Mouse (Mus musculus): ENCODE measurements around the gene Gdpd2. TPM values are rescaled to one million over a fixed set of nuclear protein-coding genes. Genes with fewer than 3 reads are reported as not detected.

Gdpd2 gene
- 0.83 and 1.3 TPM in 2 replicates for polyA plus RNA-seq (2015; fragmentation: Nextera tagmentation; extraction: Ambion mirVana)

DNA sequence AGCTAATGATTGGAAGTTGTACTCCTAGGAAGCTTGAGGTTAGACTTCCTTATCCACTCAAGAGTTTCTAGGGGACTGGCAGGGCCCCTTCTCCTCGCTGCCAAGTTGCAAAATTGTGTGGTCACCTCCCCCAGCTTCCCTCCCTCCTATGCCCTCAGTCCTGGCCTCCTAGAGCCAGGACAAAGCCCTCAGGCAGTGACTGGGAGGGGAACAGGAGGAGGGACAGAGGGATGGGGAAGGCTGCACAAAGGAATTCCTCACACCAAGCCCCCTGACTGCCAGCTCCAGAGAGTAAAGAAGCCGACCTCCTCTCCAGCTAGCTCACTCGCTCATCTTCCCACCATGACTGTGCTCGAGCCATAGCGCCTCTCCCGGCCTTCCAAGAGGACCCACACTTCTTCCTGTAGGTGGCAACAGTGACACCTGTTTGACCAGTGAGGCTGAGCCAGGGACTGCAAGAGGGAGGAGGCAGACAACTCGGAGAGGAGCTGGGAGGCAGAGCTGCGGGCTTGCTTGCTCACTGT is at the start of gene Gdpd2:
Gene Gdpd2 (plus strand): TSS at position 209 of the 524 bp plus-strand sequence.

GRCm38 (mm10) chrX:100767181-100767884 is 37.7 kb downstream of the Gdpd2 start, which contains the start of gene Dlg3:
TSS of gene Dlg3 (plus strand) at chrX:100767722.

Other genes starting within 250 kb of the Gdpd2 start
- 28.3 and 29.2 TPM in 2 replicates for gene Igbp1, start 235.6 kb upstream of the Gdpd2 start, polyA plus RNA-seq (2015; fragmentation: Nextera tagmentation; extraction: Ambion mirVana)
- not detected in 2 replicates for gene Dgat2l6, start 205.0 kb upstream of the Gdpd2 start, polyA plus RNA-seq (2015; fragmentation: Nextera tagmentation; extraction: Ambion mirVana)
- gene Awat1, start 157.6 kb upstream of the Gdpd2 start, polyA plus RNA-seq (2015; fragmentation: Nextera tagmentation; extraction: Ambion mirVana), result not detected in 2 replicates
- gene P2ry4, start 135.0 kb upstream of the Gdpd2 start, polyA plus RNA-seq (2015; fragmentation: Nextera tagmentation; extraction: Ambion mirVana), result not detected in 2 replicates
- not detected in 2 replicates for gene Arr3, start 124.4 kb upstream of the Gdpd2 start, polyA plus RNA-seq (2015; fragmentation: Nextera tagmentation; extraction: Ambion mirVana)
- gene Kif4, start 104.1 kb upstream of the Gdpd2 start, polyA plus RNA-seq (2015; fragmentation: Nextera tagmentation; extraction: Ambion mirVana), result 3.3 and 5.1 TPM in 2 replicates
- gene Pdzd11, start 103.3 kb upstream of the Gdpd2 start, polyA plus RNA-seq (2015; fragmentation: Nextera tagmentation; extraction: Ambion mirVana), result 74.8 and 78.9 TPM in 2 replicates
- gene Dlg3, start 37.8 kb downstream of the Gdpd2 start, polyA plus RNA-seq (2015; fragmentation: Nextera tagmentation; extraction: Ambion mirVana), result 1.9 and 3.3 TPM in 2 replicates

Measured in urinary bladder, postnatal 0 days (tissue).